Comparison of ENCODE assay signal across 15 mouse cellular contexts in genomic region chr5:93125325-93125724, GRCm38 (mm10). TPM values are rescaled to one million over a fixed set of nuclear protein-coding genes. Genes with fewer than 3 reads are reported as not detected.
DNase-seq lines count a peak whose midpoint lies in the region; ATAC-seq lines count a peak whose summit lies in the region.
"Had no signal": no experiment of that assay in that cellular context is flagged by ENCODE, and none has a peak within 500 bp of the region (broad histone marks: within the 10 kb centered on the region; RNA-seq: fewer than 3 reads in every experiment).

No protein-coding gene starts in this region.

- H3K9me3 ChIP-seq in hindbrain, embryonic 10.5 days: no peaks in the 10 kb centered on the region
- H3K9me3 ChIP-seq in hindbrain, embryonic 14.5 days (ENCODE audit: control insufficient read depth, low read length): no peaks in the 10 kb centered on the region
- H3K9me3 ChIP-seq in midbrain, embryonic 10.5 days (replicated peaks): no peaks in the 10 kb centered on the region
- no peaks in the 10 kb centered on the region for H3K9me3 ChIP-seq in midbrain, embryonic 14.5 days (ENCODE audit: control insufficient read depth, low read length)
- no peaks in the 10 kb centered on the region for H3K9me3 ChIP-seq in forebrain, embryonic 13.5 days (replicated peaks)
- H3K9me3 ChIP-seq: embryonic facial prominence, embryonic 15.5 days; liver, embryonic 13.5 days; lung, embryonic 15.5 days had no signal

- DNase-seq in hindbrain, embryonic 10.5 days (ENCODE audit: low spot score): no peak
- no peak for DNase-seq in hindbrain, embryonic 14.5 days (ENCODE audit: low spot score)
- no peak for DNase-seq in midbrain, embryonic 10.5 days (ENCODE audit: low spot score)
- no peak for DNase-seq in midbrain, embryonic 14.5 days
- DNase-seq in splenic B cell, adult 2 months (ENCODE audit: low read depth, low spot score): peak; percentile 61
- no peak for DNase-seq in cerebellum, adult 9-10 months
- DNase-seq: cerebellum, postnatal 10 days; embryo, embryonic 11 days; gastrocnemius, postnatal 14 days; kidney, adult 18-20 months; liver, embryonic 13.5 days; thymus, postnatal 4 days had no signal

- ATAC-seq in hindbrain, embryonic 14.5 days (ENCODE audit: low FRiP score): no peak
- no peak for ATAC-seq in midbrain, embryonic 14.5 days (ENCODE audit: low FRiP score, low TSS enrichment)
- no peak for ATAC-seq in forebrain, embryonic 13.5 days

- H3K27me3 ChIP-seq in hindbrain, embryonic 10.5 days (ENCODE audit: insufficient read depth, poor library complexity, severe bottlenecking): no peaks in the 10 kb centered on the region
- H3K27me3 ChIP-seq in hindbrain, embryonic 14.5 days (ENCODE audit: control insufficient read depth, insufficient read depth, low read length): no peaks in the 10 kb centered on the region
- no peaks in the 10 kb centered on the region for H3K27me3 ChIP-seq in midbrain, embryonic 10.5 days (ENCODE audit: low read depth, poor library complexity, severe bottlenecking)
- no peaks in the 10 kb centered on the region for H3K27me3 ChIP-seq in midbrain, embryonic 14.5 days (ENCODE audit: control insufficient read depth, insufficient read depth, low read length)
- H3K27me3 ChIP-seq in forebrain, embryonic 13.5 days: no peaks in the 10 kb centered on the region
- H3K27me3 ChIP-seq in splenic B cell, adult 2 months (ENCODE audit: control insufficient read depth, insufficient read depth, low read length, poor library complexity, severe bottlenecking): no peaks in the 10 kb centered on the region
- H3K27me3 ChIP-seq: embryonic facial prominence, embryonic 15.5 days; liver, embryonic 13.5 days; lung, embryonic 15.5 days had no signal

- H3K4me2 ChIP-seq in hindbrain, embryonic 14.5 days (replicated peaks): no peak overlapping the region
- no peak overlapping the region for H3K4me2 ChIP-seq in midbrain, embryonic 14.5 days (ENCODE audit: low read length)
- H3K4me2 ChIP-seq in forebrain, embryonic 13.5 days: no peak overlapping the region
- H3K4me2 ChIP-seq: embryonic facial prominence, embryonic 15.5 days; liver, embryonic 13.5 days; lung, embryonic 15.5 days had no signal

- 91% methylated on average over 6 of the region's 6 CpGs for WGBS in hindbrain, embryonic 10.5 days
- 91% methylated on average over 6 of the region's 6 CpGs for WGBS in hindbrain, embryonic 14.5 days
- 90% methylated on average over 6 of the region's 6 CpGs for WGBS in midbrain, embryonic 10.5 days
- 93% methylated on average over 6 of the region's 6 CpGs for WGBS in midbrain, embryonic 14.5 days
- 86% methylated on average over 6 of the region's 6 CpGs for WGBS in forebrain, embryonic 13.5 days

- H3K4me1 ChIP-seq in hindbrain, embryonic 10.5 days (replicated peaks): peaks cover 87% of the 10 kb centered on the region
- H3K4me1 ChIP-seq in hindbrain, embryonic 14.5 days (replicated peaks; ENCODE audit: control insufficient read depth, insufficient read depth, low read length): peaks cover 33% of the 10 kb centered on the region
- peaks cover 72% of the 10 kb centered on the region for H3K4me1 ChIP-seq in midbrain, embryonic 10.5 days
- H3K4me1 ChIP-seq in midbrain, embryonic 14.5 days (ENCODE audit: control insufficient read depth, insufficient read depth, low read length): peaks cover 41% of the 10 kb centered on the region
- H3K4me1 ChIP-seq in forebrain, embryonic 13.5 days: peaks cover 77% of the 10 kb centered on the region

- H3K36me3 ChIP-seq in hindbrain, embryonic 10.5 days: peaks cover 7% of the 10 kb centered on the region; the same call in 1 of the 2 replicates
- H3K36me3 ChIP-seq in hindbrain, embryonic 14.5 days (replicated peaks; ENCODE audit: control insufficient read depth, insufficient read depth): no peaks in the 10 kb centered on the region
- peaks cover 11% of the 10 kb centered on the region; the same call in 1 of the 2 replicates for H3K36me3 ChIP-seq in midbrain, embryonic 10.5 days
- H3K36me3 ChIP-seq in midbrain, embryonic 14.5 days (ENCODE audit: control insufficient read depth, insufficient read depth, low read length): no peaks in the 10 kb centered on the region
- H3K36me3 ChIP-seq in forebrain, embryonic 13.5 days (ENCODE audit: poor library complexity, severe bottlenecking): no peaks in the 10 kb centered on the region
- H3K36me3 ChIP-seq in splenic B cell, adult 2 months (ENCODE audit: control insufficient read depth, insufficient read depth, low read length, poor library complexity, severe bottlenecking): no peaks in the 10 kb centered on the region
- H3K36me3 ChIP-seq: embryonic facial prominence, embryonic 15.5 days; liver, embryonic 13.5 days; lung, embryonic 15.5 days had no signal

- H3K27ac ChIP-seq in hindbrain, embryonic 10.5 days: 0 out of 2 replicates have a peak overlapping the region, but pooled peaks have one; percentile 82
- H3K27ac ChIP-seq in hindbrain, embryonic 14.5 days: no peak overlapping the region
- peak overlapping the region; percentile 75 for H3K27ac ChIP-seq in midbrain, embryonic 10.5 days (replicated peaks)
- no peak overlapping the region; the same call in 1 of the 2 replicates for H3K27ac ChIP-seq in midbrain, embryonic 14.5 days (replicated peaks; ENCODE audit: low read depth, low read length)
- H3K27ac ChIP-seq in forebrain, embryonic 13.5 days: peak overlapping the region; percentile 84
- H3K27ac ChIP-seq: liver, embryonic 13.5 days; lung, embryonic 15.5 days had no signal

- H3K4me3 ChIP-seq in hindbrain, embryonic 10.5 days: no peak overlapping the region
- no peak overlapping the region for H3K4me3 ChIP-seq in hindbrain, embryonic 14.5 days (replicated peaks; ENCODE audit: low read length)
- H3K4me3 ChIP-seq in midbrain, embryonic 10.5 days: no peak overlapping the region
- H3K4me3 ChIP-seq in midbrain, embryonic 14.5 days (replicated peaks; ENCODE audit: low read depth, low read length): no peak overlapping the region
- no peak overlapping the region for H3K4me3 ChIP-seq in forebrain, embryonic 13.5 days
- H3K4me3 ChIP-seq: embryonic facial prominence, embryonic 15.5 days; liver, embryonic 13.5 days; lung, embryonic 15.5 days had no signal

- H3K9ac ChIP-seq in hindbrain, embryonic 14.5 days: no peak overlapping the region
- no peak overlapping the region for H3K9ac ChIP-seq in midbrain, embryonic 14.5 days (replicated peaks; ENCODE audit: low read length)
- H3K9ac ChIP-seq in forebrain, embryonic 13.5 days: no peak overlapping the region
- H3K9ac ChIP-seq: embryonic facial prominence, embryonic 15.5 days; liver, embryonic 13.5 days; lung, embryonic 15.5 days had no signal

RNA-seq across cellular contexts. Expression of gene Sept11, which starts 32.1 kb away (rescaled TPM):
- 237 and 263 TPM in 2 replicates for polyA plus RNA-seq in hindbrain, embryonic 10.5 days (2016; fragmentation: Nextera tagmentation; extraction: Ambion mirVana)
- 155 and 163 TPM in 2 replicates for polyA plus RNA-seq in hindbrain, embryonic 14.5 days (2014; fragmentation: Nextera tagmentation; extraction: Ambion mirVana)
- polyA plus RNA-seq in midbrain, embryonic 10.5 days (2016; fragmentation: Nextera tagmentation; extraction: Ambion mirVana): 251 and 274 TPM in 2 replicates
- polyA plus RNA-seq in midbrain, embryonic 14.5 days (2014; fragmentation: Nextera tagmentation; extraction: Ambion mirVana): 103 and 171 TPM in 2 replicates
- 201 and 207 TPM in 2 replicates for polyA plus RNA-seq in forebrain, embryonic 13.5 days (2015; fragmentation: Nextera tagmentation; extraction: Ambion mirVana)

Comparison
In these comparisons a context has a peak if more than half of its experiments do, and no peak if none do; other contexts are left out.
1. H3K27ac ChIP-seq: peak in hindbrain, embryonic 10.5 days (single experiment), midbrain, embryonic 10.5 days (single experiment) and forebrain, embryonic 13.5 days (single experiment); none in hindbrain, embryonic 14.5 days (single experiment) and midbrain, embryonic 14.5 days (single experiment).